Mouse (Mus musculus): ENCODE data around the gene Olfm4.

DNA sequence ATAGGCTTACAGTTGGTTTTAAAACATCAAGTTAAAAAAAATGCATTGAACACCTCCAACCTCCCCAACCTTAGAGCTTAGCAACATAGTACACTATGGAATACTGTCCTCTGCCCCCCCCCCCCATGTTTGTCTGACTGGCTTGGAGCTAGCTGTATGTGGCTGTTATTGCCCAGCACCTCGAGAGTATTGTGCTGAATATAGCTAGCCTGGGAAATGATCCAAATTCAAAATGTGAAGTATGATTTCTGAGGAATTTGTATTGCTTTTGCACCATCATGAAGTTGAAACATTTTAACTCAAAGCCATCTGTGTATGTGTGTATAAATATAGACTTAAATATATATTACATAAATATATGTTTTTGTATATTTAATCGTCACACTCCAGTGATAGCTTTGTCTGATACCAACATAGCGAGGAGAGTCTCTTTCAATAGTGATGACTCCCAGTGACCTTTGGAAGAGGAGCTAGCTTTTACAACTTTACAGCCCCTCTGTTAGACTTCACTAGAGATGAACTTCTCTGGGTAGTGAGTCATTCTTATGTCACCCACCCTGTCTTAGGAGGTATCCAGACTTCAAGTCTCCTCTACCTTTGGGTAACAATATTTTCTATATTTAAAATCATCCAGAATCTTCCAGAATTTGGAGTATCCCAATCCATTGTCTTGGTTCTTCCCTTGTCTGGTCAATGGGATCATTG, 45.6 kb downstream of the Olfm4 start:
- no peak for TF ChIP-seq CHD2 (IDR thresholded peaks at IDR 0.05; ENCODE audit: low read depth, low read length)
- TF ChIP-seq ZC3H11A (IDR thresholded peaks at IDR 0.05; ENCODE audit: borderline replicate concordance, low read depth, low read length), result no peak
- no peak for TF ChIP-seq MAFK (IDR thresholded peaks at IDR 0.05; ENCODE audit: insufficient read depth, low read depth, low read length)
- TF ChIP-seq ZNF384 (IDR thresholded peaks at IDR 0.05; ENCODE audit: low read depth, low read length), result no peak
